Mouse (Mus musculus) erythroblast, embryonic 14.5 days (primary cell): Measurements from ENCODE around the gene Nepn.

Source experiments
- GATA1 ChIP-seq: IDR thresholded peaks from 2 replicates; pipeline ENCODE4 v1.6.1; 2012; ENCODE audit warnings: low read length, inconsistent platforms, mixed read lengths
- TAL1 ChIP-seq: IDR thresholded peaks from 3 replicates; pipeline ENCODE4 v1.6.1; 2012; ENCODE audit warnings: low read length, inconsistent platforms, mixed read lengths

DNA sequence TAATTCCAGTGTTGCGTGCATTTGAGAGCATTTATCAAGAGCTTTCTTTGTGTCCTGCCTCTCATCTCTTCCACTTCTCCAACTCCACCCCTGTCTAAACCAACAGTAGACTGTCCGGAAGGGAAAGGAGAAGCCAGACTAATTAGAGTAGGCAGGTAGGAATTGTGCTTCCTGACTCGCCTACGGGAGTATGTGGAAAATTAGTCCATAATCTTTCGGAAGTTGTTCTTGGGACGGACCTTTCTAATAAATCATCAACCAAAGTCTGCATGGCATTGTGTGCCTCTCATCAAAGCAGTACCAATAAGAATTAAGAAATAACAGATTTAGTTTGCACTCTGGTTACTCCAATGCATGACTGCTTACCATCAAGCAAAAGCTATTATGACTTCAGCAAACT, 5.8 kb upstream of the Nepn start:
- TF ChIP-seq TAL1 (no peak), GATA1 (no peak)
